Mouse (Mus musculus) liver, embryonic 14.5 days (tissue): Measurements from ENCODE around the gene 1700008O03Rik.

Experiments
- CTCF ChIP-seq: IDR thresholded peaks from 2 replicates; pipeline ENCODE4 v1.5.1; 2016; ENCODE audit warnings: antibody characterized with exemption, low read depth, control low read depth
- EP300 ChIP-seq: IDR thresholded peaks from 2 replicates; pipeline ENCODE4 v1.6.1; 2016; ENCODE audit warnings: antibody characterized with exemption, low read depth

GRCm38 (mm10) chr7:44341714-44342113, 43.9 kb downstream of the 1700008O03Rik start:
- TF ChIP-seq EP300 (no peak), CTCF (no peak)
